In genomic region chr6:5501551-5501950, GRCm38 (mm10) we compare ENCODE assay signal across 17 mouse cellular contexts. TPM values are rescaled to one million over a fixed set of nuclear protein-coding genes. Genes with fewer than 3 reads are reported as not detected.
"Had no signal": no experiment of that assay in that cellular context is flagged by ENCODE, and none has a peak within 500 bp of the region (broad histone marks: within the 10 kb centered on the region; RNA-seq: fewer than 3 reads in every experiment).

No protein-coding gene starts in this region.

- H3K27ac ChIP-seq: neural tube, embryonic 13.5 days; neural tube, embryonic 15.5 days; stomach, embryonic 15.5 days; stomach, postnatal 0 days had no signal

- DNase-seq: retina, postnatal 1 day; right cerebral cortex, adult 18-20 months; right cerebral cortex, postnatal 14 days; right cerebral cortex, postnatal 25 days; right cerebral cortex, postnatal 4 days; spleen, adult 18-20 months; thymus, adult 18-20 months; thymus, adult 2 months; thymus, postnatal 14 days; thymus, postnatal 25 days; thymus, postnatal 36 days; thymus, postnatal 4 days had no signal

- H3K4me3 ChIP-seq: neural tube, embryonic 13.5 days; neural tube, embryonic 15.5 days; stomach, embryonic 15.5 days had no signal

RNA-seq across cellular contexts. Expression of gene Pdk4, which starts 5.4 kb away (rescaled TPM):
- total RNA-seq: neutrophil, adult 5-6 weeks had no signal
